Mouse (Mus musculus) liver, embryonic 14.5 days (tissue): ENCODE results near the gene Selenbp2.

ENCODE experiments used
- CTCF ChIP-seq: IDR thresholded peaks from 2 replicates; pipeline ENCODE4 v1.5.1; 2016; ENCODE audit warnings: antibody characterized with exemption, low read depth, control low read depth
- EP300 ChIP-seq: IDR thresholded peaks from 2 replicates; pipeline ENCODE4 v1.6.1; 2016; ENCODE audit warnings: antibody characterized with exemption, low read depth

DNA sequence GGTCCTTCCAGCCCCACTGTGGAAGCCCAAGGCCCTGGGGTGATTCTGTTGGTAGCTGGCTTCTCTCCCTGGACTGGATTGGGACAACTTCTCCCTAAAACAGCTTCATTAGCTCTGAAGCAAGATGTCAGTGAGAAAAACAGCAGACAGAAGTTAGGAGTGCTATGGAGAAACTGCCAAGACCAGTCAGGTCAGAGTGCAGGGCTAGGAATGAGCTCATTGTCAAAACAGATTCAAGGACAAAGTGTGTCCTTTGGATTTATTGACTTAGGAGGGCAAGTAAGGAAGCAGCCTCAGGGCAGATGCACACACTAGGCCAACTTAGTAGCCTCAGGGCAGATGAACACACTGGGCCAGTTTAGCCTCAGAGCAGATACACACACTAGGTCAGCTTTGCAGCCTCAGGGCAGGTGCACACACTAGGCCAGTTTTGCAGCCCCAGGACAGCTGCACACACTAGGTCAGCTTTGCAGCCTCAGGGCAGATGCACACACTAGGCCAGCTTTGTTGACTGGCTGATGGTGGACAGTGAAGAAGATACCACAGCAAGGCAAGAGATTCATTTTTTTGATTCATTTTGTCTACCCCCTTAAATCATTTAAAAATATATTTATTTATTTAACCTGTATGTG, 2.6 kb upstream of the Selenbp2 start:
- TF ChIP-seq CTCF (no peak), EP300 (no peak)
